Mouse (Mus musculus): ENCODE data around the gene Mgp.
A peak's percentile ranks its signal among the peaks of the same experiment; 100 is the strongest.

Gene Mgp

DNA sequence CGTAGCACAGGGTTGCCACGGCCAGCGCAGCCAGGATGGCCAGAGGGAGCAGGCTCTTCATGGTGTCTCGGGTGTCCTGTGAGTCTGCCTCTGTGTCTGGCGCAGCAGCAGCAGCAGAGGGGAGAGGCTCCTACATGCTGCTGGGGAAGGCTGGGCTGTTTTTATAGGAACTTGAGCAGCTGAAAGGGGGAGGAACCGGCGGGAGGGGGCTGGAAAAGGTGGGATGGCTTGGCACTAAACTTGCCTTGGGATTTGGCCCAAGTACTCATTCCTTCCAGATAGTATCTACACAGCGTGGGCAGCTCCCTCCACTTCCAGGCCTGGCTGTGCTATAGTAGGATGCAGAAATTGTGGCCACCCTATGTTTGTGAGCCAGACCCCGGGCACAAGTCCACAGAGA, at the start of gene Mgp:
Gene Mgp (minus strand): TSS at position 154 of the 400 bp plus-strand sequence.
- peak; percentile 66 for DNase-seq

DNA sequence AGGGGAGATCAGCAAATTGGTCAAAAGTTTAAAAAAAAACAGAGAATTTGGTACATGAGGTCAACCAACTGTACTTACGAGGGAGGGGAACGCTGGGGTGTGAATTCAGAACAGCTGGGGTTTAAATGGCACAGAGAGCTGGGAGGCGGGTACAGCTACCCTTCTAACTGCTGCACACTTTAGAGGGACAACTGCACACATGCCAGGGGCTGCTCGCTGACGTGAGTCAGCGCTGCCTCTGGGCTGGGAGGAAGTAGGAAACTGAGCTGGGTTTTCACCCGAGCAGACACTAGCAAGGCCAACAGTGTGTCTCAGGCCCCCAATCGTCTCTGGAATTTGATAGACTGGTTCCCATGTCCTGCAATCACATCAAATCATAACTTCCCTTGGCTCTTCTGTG, 49.4 kb upstream of the Mgp start:
- no peak for DNase-seq

GRCm38 (mm10) chr6:136923532-136923931, 47.9 kb upstream of the Mgp start, which contains the start of gene Pde6h:
Gene Pde6h, plus strand, starts transcription at chr6:136923832.
- no peak for DNase-seq

- no peak for DNase-seq
Measured at GRCm38 (mm10) chr6:136922871-136923270, 47.2 kb upstream of the Mgp start.

DNA sequence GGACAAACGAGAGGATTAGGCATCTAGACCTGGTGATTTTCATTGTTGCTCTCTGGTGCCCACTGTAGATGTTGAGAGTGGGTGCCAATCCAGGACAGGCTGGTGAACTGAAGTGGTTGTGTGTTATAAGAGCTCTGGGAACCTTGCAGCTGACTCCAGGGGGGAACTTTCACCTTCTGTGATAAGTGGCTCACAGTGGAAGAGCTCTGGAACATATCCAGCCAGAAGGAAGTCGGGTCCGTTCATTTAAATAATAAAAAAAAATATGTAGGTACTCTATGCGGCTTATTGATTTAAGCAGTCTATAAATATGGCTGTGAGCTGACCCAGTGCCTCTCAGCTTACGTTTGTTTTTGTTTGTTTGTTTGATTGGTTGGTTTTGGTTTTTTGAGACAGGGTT, 46.5 kb upstream of the Mgp start, which contains the start of gene Erp27:
Gene Erp27 (minus strand): TSS at position 101 of the 400 bp plus-strand sequence.
- no peak for DNase-seq

DNA sequence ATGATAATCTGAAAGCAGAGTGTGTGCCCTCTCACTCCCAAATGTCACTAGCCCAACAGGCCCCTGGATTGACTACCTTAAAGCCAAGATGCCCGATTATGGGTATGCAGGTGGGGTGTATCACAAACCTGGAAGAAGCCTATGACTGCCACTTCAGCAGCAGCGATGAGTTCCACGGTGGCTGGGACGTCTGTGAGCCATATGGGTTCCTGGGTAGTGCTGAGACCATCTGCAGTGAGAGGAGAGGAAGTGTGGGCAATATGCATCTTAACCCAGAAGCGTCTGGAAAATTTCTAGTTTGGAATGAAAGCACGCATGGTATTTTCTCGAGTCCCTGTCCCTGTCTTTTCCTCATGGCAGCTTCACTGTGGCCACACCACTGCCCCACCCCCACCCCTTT, 46.0 kb upstream of the Mgp start:
- no peak for DNase-seq

DNA sequence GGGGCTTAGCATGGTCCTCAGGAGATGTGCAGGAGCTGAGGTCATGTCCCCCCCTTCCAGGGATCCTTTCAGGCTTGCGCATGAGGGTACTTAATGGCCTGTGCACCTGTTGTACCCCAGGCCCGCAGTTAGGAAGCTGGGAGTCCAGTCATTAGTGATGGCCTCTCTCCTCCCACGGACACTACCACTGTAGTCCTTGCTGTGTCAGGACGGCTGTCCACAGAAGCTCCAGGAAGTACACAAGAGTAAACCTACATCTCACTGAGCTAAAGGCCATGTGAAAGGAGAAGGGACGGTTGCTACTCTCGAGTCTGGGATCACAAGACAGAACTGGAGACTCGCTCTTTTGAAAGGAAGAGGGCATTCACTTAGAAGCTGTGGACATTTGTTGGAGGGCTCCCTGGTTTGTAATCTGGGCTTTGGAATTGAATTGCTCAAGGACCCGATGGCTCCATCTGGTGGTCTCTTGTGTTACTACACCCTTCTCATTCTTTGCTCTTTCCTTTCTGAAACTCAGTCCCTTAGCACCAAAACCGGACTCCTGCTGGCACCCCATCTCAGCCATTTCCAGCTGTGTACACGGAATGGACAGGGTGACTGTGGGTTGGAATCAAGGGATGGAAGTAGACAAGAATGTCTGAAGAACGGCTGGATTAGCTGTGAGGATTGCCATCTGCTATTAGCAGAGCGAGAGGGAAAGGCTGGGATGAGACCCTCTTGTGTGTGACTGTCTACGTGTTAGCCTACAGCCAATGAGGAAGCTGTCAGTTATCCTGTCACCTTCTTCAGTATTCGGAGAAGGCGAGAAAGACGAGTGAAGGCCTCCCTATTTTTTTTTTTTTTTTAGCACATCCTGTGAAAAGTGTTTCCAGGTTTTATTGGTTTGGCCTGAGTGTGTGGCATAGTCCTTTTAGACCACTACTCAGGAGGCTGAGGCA, 45.0 kb upstream of the Mgp start:
- DNase-seq, result peak; percentile 89

GRCm38 (mm10) chr6:136917885-136918284, 42.3 kb upstream of the Mgp start:
- DNase-seq, result no peak

DNA sequence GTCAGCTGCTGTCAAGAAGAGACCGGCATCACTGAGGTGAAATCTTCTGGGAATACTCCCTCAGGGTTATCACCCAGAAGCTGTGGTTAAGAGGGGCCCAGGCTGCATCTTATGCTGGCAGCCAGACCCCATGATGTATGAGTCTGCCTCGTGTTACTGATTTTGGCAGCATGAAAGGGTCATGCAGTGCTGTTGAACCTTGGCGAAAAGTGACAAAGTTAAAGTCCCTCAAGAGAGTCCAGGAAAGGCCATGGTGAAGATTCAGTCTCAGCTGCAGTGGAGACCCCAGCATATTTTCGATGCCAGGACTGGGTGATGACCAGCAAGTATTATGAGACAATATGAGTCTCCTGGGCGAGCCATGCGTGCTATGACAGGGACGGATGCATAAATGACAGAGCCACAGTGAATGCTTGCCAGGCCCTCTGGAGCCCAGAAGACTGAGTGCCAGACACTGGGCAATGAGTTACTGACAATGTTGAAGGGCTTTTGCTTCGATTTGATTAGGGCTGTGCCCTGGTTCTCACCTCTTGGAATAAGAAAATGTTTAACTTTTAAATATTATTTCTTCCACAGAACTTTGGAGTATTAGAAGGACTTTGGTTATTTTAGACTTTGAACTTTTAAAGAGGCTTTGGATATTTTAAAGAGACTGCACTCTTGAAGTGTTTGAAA, 40.2 kb upstream of the Mgp start:
- peak; percentile 42 for DNase-seq

DNA sequence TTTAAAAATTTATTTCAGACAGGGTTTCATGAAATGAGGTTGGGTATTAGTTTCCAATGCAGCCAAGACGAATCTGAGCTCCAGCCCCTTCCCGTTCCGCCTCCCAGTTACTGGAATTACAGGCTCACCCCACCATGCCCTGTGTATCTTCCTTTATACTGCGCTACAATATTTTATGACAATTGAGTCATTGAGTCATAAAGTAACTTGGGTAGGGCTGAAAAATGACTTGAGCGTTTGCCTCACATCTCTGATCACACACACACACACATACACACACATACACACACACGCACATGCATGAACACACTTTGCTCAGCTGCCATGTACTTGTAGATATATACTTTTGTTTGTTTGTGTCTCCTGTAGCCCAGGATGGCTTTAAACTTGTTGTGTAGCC, 38.6 kb upstream of the Mgp start:
- DNase-seq, result no peak

GRCm38 (mm10) chr6:136913384-136914126, 37.9 kb upstream of the Mgp start:
- peak; percentile 69 for DNase-seq

DNA sequence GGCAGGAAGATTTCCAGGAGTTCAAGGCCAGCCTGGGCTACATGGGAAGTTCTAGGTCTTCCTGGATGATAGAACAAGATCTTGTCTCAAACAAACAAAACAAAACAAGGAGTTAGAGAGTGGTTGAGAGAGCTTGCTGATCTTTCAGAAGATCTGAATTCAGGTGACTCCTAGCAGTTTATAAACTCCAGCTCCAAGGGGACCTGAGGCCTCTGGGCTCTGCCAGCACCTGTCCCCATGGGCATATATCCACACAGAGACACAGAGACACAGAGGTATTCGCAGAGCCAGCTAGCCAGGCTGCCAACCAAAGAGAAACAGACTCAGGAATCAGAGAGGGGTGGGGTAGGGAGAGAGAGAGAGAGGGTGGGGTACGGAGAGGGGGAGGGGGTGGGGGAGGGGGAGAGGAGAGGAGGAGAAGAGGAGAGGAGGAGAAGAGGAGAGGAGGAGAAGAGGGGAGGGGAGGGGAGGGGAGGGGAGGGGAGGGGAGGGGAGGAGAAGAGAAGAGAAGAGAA, 37.2 kb upstream of the Mgp start:
- DNase-seq, result no peak

GRCm38 (mm10) chr6:136910247-136910890, 34.7 kb upstream of the Mgp start:
- peak; percentile 62 for DNase-seq

DNA sequence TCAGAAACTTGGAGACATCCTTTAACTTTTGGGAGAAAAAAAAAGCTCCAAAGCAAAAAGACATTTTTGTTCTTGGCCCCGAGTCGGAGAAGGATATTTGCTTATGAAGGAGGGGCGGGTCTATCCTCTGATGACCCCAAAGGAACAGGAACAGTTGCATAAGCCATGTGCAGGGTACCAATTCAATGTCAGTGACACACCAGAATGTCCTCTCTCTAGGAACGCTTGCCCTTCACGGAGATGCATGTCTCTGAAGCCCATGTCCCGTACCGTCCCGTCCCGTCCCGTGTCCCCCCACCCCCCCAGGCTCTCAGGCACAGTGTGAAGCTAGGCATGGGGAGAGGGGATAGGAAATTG, 31.3 kb upstream of the Mgp start:
- DNase-seq, result no peak

GRCm38 (mm10) chr6:136906283-136906936, 30.8 kb upstream of the Mgp start:
- DNase-seq, result no peak

DNA sequence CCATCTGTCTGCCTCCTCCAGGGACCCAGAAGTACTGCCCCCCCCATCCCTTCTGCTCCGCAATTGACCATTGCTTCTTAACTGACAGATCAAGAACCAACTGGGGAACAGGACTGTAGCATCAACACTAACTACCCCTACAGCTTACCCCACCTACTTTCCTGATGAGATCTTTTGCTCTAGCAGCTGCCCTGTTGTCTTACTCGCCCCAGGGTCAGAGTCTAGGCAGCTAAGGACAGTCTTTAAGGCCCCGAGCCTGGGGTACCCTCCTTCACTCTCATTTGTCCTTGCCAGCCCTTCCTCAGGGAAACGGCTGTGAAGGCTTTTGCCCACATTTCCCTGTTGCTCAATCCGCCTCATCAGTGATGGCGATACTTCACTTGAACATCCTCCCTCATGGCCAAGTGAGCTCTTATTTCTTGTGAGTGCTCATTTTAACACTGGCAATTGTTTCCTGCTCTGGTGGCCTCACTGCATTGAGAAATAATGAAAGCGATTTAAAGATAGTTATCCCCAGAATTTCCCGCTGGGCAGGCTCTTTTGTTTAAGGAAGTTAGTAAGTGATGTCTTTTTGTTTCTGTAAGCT, 28.4 kb upstream of the Mgp start:
- DNase-seq, result no peak

DNA sequence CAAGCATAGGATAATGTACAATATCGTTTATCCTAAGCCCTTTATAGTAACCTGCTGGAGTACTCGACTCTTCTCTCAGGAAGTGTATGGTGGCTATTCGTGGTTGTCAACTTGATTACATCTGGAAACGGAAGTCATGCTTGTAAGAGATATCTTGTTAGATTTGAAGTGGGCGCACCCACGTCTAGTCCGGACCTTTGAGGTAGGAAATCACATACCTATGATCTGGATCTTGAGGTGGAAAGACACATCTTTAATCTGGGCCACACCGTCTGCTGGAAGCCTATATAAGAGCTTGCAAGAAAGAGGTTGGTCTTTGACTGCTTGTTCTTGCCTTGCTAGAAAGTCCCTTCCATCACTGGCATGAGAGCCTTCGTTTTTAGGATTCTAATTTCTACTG, 26.9 kb upstream of the Mgp start:
- DNase-seq, result no peak

GRCm38 (mm10) chr6:136901010-136901409, 25.4 kb upstream of the Mgp start:
- no peak for DNase-seq

DNA sequence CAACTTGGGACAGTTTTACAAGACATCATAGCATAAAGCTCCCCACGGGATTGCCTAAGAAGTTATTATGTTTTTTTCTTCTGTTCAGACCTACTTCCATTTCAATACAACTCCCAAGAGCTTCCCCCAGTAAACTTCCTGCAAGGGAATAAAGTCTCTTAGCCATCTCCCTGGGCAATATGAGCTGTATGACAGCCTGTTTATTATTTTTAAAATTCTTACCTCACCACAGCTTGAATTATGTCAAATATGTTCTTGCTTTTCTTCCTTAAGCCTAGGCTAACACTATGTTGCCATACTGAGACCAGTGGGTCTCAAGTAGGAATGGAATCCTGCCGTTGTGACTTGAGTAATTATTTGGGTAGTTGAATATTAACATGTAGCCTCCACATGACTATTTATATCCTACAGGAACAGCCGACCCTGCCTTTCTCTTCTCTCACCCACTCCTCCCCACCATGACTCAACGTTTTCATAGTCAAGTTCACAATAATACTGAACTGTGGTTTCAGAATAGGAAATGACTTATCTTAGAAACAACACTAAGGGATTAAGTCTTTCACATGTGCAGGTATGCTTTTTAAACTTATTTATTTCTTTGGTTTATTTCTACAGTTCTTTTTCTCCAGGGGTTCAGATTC, 24.9 kb upstream of the Mgp start:
- no peak for DNase-seq

GRCm38 (mm10) chr6:136898954-136899353, 23.3 kb upstream of the Mgp start:
- DNase-seq, result no peak

GRCm38 (mm10) chr6:136898222-136898621, 22.6 kb upstream of the Mgp start:
- DNase-seq, result peak; percentile 43

All from kidney, postnatal 10 days (tissue).